Mouse (Mus musculus): ENCODE data around the gene Xylb.

Xylb gene

GRCm38 (mm10) chr9:119401801-119402214 lies 44.6 kb downstream of the Xylb start, which contains the start of gene Acvr2b:
Gene Acvr2b (plus strand): TSS chr9:119402118.
- peak; percentile 69 for DNase-seq (ENCODE audit: low spot score)

- DNase-seq (ENCODE audit: low spot score) = no peak
Measured at GRCm38 (mm10) chr9:119402253-119403235, 45.4 kb downstream of the Xylb start.

GRCm38 (mm10) chr9:119403236-119403641 lies 46.1 kb downstream of the Xylb start:
- DNase-seq (ENCODE audit: low spot score) = no peak

- DNase-seq (ENCODE audit: low spot score) = no peak
Measured at GRCm38 (mm10) chr9:119404090-119404489, 46.9 kb downstream of the Xylb start.

GRCm38 (mm10) chr9:119407884-119408283 lies 50.7 kb downstream of the Xylb start:
- no peak for DNase-seq (ENCODE audit: low spot score)

- DNase-seq (ENCODE audit: low spot score) = no peak
Measured at GRCm38 (mm10) chr9:119408898-119409664, 51.9 kb downstream of the Xylb start.

- no peak for DNase-seq (ENCODE audit: low spot score)
Measured at GRCm38 (mm10) chr9:119409864-119410263, 52.7 kb downstream of the Xylb start.

- no peak for DNase-seq (ENCODE audit: low spot score)
Measured at GRCm38 (mm10) chr9:119418025-119418424, 60.8 kb downstream of the Xylb start.

- DNase-seq (ENCODE audit: low spot score) = no peak
Measured at GRCm38 (mm10) chr9:119419852-119420438, 62.8 kb downstream of the Xylb start.

- DNase-seq (ENCODE audit: low spot score) = no peak
Measured at GRCm38 (mm10) chr9:119425217-119425975, 68.2 kb downstream of the Xylb start.

GRCm38 (mm10) chr9:119425976-119426415 lies 68.8 kb downstream of the Xylb start:
- no peak for DNase-seq (ENCODE audit: low spot score)

GRCm38 (mm10) chr9:119426483-119426882 lies 69.3 kb downstream of the Xylb start:
- no peak for DNase-seq (ENCODE audit: low spot score)

GRCm38 (mm10) chr9:119430311-119430710 lies 73.1 kb downstream of the Xylb start:
- DNase-seq (ENCODE audit: low spot score) = peak; percentile 51

GRCm38 (mm10) chr9:119435855-119436254 lies 78.7 kb downstream of the Xylb start:
- no peak for DNase-seq (ENCODE audit: low spot score)

GRCm38 (mm10) chr9:119438065-119438464 lies 80.9 kb downstream of the Xylb start:
- DNase-seq (ENCODE audit: low spot score) = no peak

- no peak for DNase-seq (ENCODE audit: low spot score)
Measured at GRCm38 (mm10) chr9:119438498-119439000, 81.4 kb downstream of the Xylb start.
